Mouse (Mus musculus) liver, embryonic 13.5 days (tissue): ENCODE data around the gene Smg6. TPM values are rescaled to one million over a fixed set of nuclear protein-coding genes. Genes with fewer than 3 reads are reported as not detected.

ENCODE experiments used
- ATAC-seq: fragments of 200-750 bp; cut with Nextera tagmentation; 2 replicates; pipeline ENCODE4 v1.8.0; 2017; ENCODE audit warnings: low read depth, mild to moderate bottlenecking, moderate number of reproducible peaks, moderate library complexity
- DNase-seq: peaks from one replicate; pipeline ENCODE4 v3.0.0; 2022
- H3K27ac ChIP-seq: fragments of 300-500 bp; sonication (generic); 2 replicates; pipeline ENCODE4 v1.5.1; 2015; ENCODE audit warnings: moderate library complexity, mild to moderate bottlenecking, inconsistent platforms
- H3K27me3 ChIP-seq: fragments of 300-500 bp; sonication (generic); 2 replicates; pipeline ENCODE4 v1.6.1; 2015; ENCODE audit warnings: mild to moderate bottlenecking, inconsistent platforms
- H3K36me3 ChIP-seq: fragments of 300-500 bp; sonication (generic); 2 replicates; pipeline ENCODE4 v1.6.1; 2015; ENCODE audit warnings: mild to moderate bottlenecking, inconsistent platforms
- H3K4me1 ChIP-seq: fragments of 300-500 bp; sonication (generic); replicated peaks from 2 replicates; pipeline ENCODE4 v1.6.1; 2015; ENCODE audit warnings: inconsistent platforms
- H3K4me2 ChIP-seq: fragments of 300-500 bp; sonication (generic); 2 replicates; pipeline ENCODE4 v1.6.1; 2015; ENCODE audit warnings: inconsistent platforms, mild to moderate bottlenecking, moderate library complexity
- H3K4me3 ChIP-seq: fragments of 300-500 bp; sonication (generic); replicated peaks from 2 replicates; pipeline ENCODE4 v1.5.1; 2015; ENCODE audit warnings: mild to moderate bottlenecking, inconsistent platforms
- H3K9ac ChIP-seq: fragments of 300-500 bp; sonication (generic); 2 replicates; pipeline ENCODE4 v1.6.1; 2015; ENCODE audit warnings: mild to moderate bottlenecking, inconsistent platforms
- H3K9me3 ChIP-seq: fragments of 300-500 bp; sonication (generic); replicated peaks from 2 replicates; pipeline ENCODE4 v1.6.1; 2016; ENCODE audit warnings: inconsistent platforms
- WGBS: fragments of 180-500 bp; shearing (Covaris S2); methylation state at CpG from one replicate; pipeline ENCODE4 v1.1.7; 2015; ENCODE audit not compliant: insufficient replicate concordance; 5-methylcytosine and 5-hydroxymethylcytosine counted together
- polyA plus RNA-seq: library from polyadenylated mRNA; unstranded; fragments of >200 nt; fragmentation: Nextera tagmentation; extraction: Ambion mirVana; gene quantifications from 2 replicates; pipeline ENCODE4 v1.2.1, GENCODE M21; 2015

Gene Smg6
- polyA plus RNA-seq: 4.4 and 5.5 TPM in 2 replicates

DNA sequence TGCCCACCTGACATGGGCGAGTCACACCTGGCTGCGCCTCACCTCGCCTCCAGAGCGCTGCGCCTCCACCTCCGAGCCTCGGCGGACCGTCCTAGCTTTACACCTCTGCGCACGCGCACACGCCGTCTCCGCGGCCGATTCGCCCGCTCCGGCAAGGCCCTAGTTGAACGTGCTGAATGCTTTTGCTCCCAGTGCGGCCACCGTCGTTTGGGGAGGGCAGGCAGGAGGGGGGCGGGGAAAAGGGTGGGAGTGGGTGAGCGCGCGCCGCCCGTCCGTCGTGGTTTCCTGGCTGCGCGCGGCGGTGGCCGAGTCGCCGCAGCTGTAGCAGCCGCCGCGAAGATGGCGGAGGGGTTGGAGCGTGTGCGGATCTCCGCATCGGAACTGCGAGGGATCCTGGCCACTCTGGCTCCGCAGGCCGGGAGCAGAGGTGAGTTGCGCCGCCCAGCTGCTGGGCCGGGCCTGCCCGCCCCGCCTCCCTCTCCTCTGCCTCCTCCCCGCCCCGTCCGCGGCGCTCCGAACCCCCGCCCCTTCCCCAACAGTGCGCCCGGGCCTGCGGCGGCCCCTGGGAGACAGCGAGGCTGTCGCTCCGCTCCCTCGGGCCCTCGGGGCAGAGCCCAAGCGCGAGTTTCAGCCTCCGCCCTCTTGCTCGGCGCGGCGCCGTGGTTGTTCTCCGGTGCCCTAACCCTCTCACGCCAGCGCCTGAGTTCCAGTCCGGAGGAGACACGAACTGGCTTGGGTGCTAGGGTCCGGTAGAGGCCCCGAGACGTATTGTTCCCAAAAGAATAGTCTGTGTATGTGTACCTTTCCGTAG, at the start of gene Smg6, which contains the start of gene Srr:
Gene Smg6, plus strand, starts transcription at position 247 of the 811 bp plus-strand sequence.
Gene Srr, minus strand, starts transcription at position 372 of the 811 bp plus-strand sequence.
- H3K9me3 ChIP-seq: no peaks in the 10 kb centered on the region
- H3K4me1 ChIP-seq: peaks cover 30% of the 10 kb centered on the region
- H3K36me3 ChIP-seq: peaks cover 13% of the 10 kb centered on the region
- H3K9ac ChIP-seq: peak within 1 kb of the TSS; percentile 95
- under 1% methylated on average over 56 of the region's 88 CpGs for WGBS
- H3K4me2 ChIP-seq: peak within 1 kb of the TSS; percentile 72
- no peaks in the 10 kb centered on the region for H3K27me3 ChIP-seq
- ATAC-seq (peak; percentile 93), DNase-seq (peak; percentile 89)
- H3K4me3 ChIP-seq: peak within 1 kb of the TSS; percentile 87
- peak within 1 kb of the TSS; percentile 97 for H3K27ac ChIP-seq

DNA sequence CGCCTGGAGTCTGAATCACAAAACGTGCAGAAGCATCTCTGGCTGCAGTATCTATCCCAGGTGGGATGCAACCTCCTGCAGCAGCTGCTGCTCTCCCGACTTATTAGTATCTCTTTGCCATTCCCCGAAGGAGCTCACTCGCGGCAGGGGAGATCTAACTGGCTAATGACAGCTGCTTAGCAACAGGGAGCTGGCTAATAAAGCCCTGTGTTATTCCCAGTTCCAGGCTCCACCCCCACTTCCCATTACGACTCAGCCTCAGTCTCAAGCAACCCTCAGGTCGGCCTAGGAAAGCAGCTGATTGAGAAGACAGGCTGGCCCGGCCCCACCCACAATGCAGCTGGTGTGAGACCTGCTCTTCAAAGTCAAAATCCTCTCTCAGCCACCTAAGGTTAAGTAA, 48.8 kb upstream of the Smg6 start:
- no peak for DNase-seq
- ATAC-seq: no peak
- no peak overlapping the region for H3K9ac ChIP-seq
- no peaks in the 10 kb centered on the region for H3K9me3 ChIP-seq
- no peak overlapping the region for H3K4me2 ChIP-seq
- H3K4me1 ChIP-seq: peaks cover 17% of the 10 kb centered on the region
- H3K4me3 ChIP-seq: no peak overlapping the region
- 20% methylated on average over 9 of the region's 9 CpGs for WGBS
- H3K27ac ChIP-seq: no peak overlapping the region
- H3K36me3 ChIP-seq: no peaks in the 10 kb centered on the region
- no peaks in the 10 kb centered on the region for H3K27me3 ChIP-seq

DNA sequence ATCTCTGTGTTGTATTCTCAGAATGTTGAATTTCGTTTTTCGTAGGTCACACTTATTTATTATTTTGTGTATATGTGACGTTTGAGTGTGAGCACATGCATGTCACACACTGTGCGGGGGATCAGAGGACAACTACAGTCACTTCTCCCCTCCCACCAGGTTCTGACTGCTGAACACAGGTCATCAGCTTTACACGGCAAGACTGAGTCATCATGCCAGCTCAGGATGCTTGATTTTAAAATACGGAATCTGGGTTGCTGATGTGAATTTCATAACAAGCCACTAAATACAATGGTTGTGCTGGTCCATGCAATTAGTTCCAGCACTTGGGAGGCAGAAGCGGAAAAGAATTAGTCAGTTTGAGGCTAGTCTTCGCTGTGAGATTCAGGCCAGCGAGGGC, 44.6 kb upstream of the Smg6 start:
- H3K4me1 ChIP-seq: peaks cover 13% of the 10 kb centered on the region
- H3K4me2 ChIP-seq: no peak overlapping the region
- H3K4me3 ChIP-seq: no peak overlapping the region
- WGBS: 78% methylated on average over 9 of the region's 9 CpGs
- no peaks in the 10 kb centered on the region for H3K9me3 ChIP-seq
- H3K27me3 ChIP-seq: no peaks in the 10 kb centered on the region
- H3K36me3 ChIP-seq: peaks cover 9% of the 10 kb centered on the region; the same call in 1 of the 2 replicates
- H3K27ac ChIP-seq: no peak overlapping the region
- H3K9ac ChIP-seq: no peak overlapping the region
- ATAC-seq: no peak
- no peak for DNase-seq

DNA sequence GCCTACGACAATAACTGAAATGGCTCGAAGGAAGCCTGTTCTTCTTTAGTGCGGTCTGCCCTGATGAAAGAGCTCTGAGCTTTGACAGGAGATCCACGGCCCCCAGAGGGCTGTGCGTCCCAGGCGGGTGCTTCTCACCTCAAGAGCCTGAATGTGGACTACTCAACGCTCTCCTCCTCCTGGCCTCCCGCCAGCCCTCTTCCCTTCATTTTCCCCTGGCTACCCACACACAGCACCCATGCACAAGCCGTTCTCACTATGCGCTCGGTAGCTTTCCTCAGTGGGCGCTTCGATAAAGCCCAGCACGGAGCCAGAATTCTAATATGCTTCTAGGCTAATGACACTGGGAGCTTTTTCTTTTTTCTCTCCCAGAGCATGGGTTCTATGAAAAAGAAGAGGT, 43.6 kb upstream of the Smg6 start:
- no peak for ATAC-seq
- Histone ChIP-seq H3K4me3 (no peak overlapping the region), H3K9me3 (no peaks in the 10 kb centered on the region), H3K4me2 (no peak overlapping the region), H3K4me1 (peaks cover 8% of the 10 kb centered on the region), H3K27me3 (no peaks in the 10 kb centered on the region), H3K36me3 (peaks cover 9% of the 10 kb centered on the region; the same call in 1 of the 2 replicates), H3K27ac (no peak overlapping the region), H3K9ac (no peak overlapping the region)
- 79% methylated on average over 14 of the region's 14 CpGs for WGBS
- DNase-seq: no peak

DNA sequence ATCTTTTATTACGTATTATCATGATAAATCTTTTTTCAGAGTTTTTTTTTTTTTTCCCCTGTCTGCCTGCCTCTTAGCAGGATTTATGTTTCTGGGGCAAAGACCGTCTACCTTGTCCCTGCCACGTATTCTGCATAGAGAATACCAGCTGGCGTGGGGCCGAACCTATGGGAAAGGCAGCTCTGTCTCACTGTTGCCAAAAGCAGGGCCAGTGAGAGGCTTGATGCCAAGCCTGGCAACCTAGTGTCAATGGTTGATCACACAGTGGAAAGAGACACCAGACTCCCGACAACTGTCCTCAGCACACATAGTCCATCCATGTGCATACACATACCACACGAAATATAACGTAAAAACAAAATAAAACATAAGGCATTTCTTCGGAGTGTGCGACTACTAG, 42.5 kb upstream of the Smg6 start:
- Histone ChIP-seq H3K4me2 (no peak overlapping the region), H3K36me3 (peaks cover 9% of the 10 kb centered on the region; the same call in 1 of the 2 replicates), H3K4me1 (peaks cover 8% of the 10 kb centered on the region), H3K27me3 (no peaks in the 10 kb centered on the region), H3K9ac (no peak overlapping the region), H3K9me3 (no peaks in the 10 kb centered on the region), H3K27ac (no peak overlapping the region), H3K4me3 (no peak overlapping the region)
- DNase-seq (no peak), ATAC-seq (no peak)
- 88% methylated on average over 10 of the region's 10 CpGs for WGBS

DNA sequence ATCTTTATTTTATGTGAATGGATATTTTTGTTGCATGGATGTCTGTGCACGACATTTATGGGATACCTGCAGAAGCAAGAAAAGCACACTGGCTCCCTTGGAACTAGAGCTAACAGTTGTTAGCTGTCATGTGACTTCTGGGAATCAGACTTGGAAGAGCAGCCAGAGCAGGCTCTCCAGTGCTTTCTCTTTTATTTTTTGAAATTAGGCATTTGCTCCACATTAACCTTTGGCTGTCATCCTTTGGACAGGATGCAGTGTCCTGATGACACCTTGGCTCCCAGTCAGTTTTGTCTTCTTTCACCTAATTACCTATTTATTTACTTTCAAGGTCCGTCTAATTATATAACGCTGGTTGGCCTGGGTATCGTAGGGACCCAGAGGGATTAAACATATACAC, 31.0 kb upstream of the Smg6 start:
- no peak overlapping the region for H3K27ac ChIP-seq
- no peak overlapping the region for H3K4me3 ChIP-seq
- DNase-seq: no peak
- WGBS: 88% methylated on average over 4 of the region's 4 CpGs
- H3K4me2 ChIP-seq: no peak overlapping the region
- ATAC-seq: no peak
- H3K36me3 ChIP-seq: peaks cover 4% of the 10 kb centered on the region
- H3K4me1 ChIP-seq: peaks cover 30% of the 10 kb centered on the region
- no peaks in the 10 kb centered on the region for H3K9me3 ChIP-seq
- no peak overlapping the region for H3K9ac ChIP-seq
- H3K27me3 ChIP-seq: no peaks in the 10 kb centered on the region

DNA sequence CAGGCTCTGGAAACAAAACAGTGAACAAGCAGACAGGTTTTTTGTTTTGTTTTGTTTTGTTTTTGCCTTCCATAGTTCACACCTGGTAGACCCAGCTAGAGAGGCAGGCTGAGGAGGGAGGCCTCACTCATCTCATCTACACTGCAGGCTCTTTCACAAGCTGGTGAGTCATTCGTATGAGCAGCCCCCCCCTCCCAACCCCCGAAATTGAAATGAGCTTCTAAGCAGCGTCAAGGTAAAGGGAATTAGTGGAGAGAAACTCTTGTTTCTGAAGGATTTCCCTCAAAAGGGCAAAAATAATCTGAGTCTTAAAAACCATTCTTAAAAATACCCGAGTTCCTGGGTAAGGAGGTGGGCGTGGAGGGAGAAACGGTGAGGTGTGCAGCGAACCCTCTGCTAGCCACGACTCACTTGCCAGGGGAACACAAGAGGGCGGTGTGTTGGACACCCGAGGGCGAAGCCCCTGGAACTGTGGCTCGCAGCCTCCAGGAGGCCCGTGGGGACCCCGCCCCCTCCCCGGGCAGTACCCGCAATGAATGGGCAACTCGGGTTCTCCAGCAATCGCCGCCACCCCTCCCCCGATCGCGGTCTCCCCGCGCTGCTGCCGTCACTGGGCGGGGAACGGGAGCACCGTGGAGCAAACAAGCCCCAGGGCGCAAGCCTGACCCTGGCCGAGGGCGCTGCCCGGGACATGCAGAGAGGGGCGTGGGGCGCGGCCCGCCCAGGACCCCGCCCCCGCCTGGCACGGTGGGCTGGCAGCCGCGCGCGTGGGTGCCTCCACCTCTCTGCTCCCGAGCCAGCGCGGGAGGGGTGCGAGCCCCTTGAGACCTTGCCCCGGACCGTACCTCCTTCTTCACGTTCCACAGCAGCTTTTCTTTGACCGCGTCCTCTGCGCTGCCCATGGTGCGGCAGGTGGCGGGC, 29.4 kb upstream of the Smg6 start:
- Histone ChIP-seq H3K36me3 (peaks cover 20% of the 10 kb centered on the region), H3K9ac (peak overlapping the region; percentile 87), H3K4me1 (peaks cover 46% of the 10 kb centered on the region), H3K27me3 (no peaks in the 10 kb centered on the region), H3K9me3 (no peaks in the 10 kb centered on the region), H3K4me3 (peak overlapping the region; percentile 85), H3K27ac (peak overlapping the region; percentile 83), H3K4me2 (peak overlapping the region; percentile 99)
- DNase-seq: peak; percentile 57
- ATAC-seq: peak; percentile 63
- 2% methylated on average over 45 of the region's 55 CpGs for WGBS

DNA sequence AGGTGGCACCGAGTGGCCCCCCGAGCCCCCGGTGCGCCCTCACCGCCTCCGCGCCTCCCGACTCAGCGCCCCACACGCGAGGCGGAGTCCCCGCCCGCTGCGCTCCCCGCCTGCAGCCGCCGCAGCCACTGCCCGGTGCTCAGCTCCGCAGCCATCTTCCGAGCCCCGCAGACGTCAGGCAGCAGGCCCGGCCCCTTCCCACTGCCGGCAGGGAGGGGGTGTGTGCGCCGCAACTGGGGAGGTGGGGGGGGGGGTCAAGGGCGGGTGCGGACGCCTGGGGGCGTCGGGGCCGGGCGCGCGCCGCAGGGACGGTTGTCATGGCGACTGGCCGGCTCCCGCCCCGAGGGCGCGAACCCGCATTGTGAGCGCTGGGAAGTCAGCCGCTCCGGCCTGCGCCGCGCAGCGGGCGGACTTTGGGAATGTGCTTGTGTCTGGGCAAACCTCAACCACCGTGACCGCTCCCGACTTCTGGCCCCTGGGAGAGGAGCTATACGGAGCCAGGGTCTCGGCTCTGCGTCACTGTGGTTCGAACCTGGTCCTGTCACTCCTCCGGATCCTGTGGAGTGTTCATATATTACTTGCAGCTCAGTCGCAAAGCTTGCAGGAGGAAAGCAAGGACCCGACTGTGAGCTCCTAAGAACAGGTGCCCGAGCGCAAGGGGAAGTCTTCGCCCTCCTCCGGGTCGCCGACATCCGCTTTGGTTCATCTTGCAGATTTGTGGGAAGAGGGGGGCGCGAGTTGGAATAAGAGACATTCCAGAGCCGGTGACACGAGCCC, 28.5 kb upstream of the Smg6 start, which contains the start of gene Sgsm2:
Gene Sgsm2, minus strand, starts transcription at position 160 of the 777 bp plus-strand sequence.
- Histone ChIP-seq H3K9ac (peak within 1 kb of the TSS; percentile 87), H3K4me3 (peak within 1 kb of the TSS; percentile 85), H3K27me3 (no peaks in the 10 kb centered on the region), H3K4me2 (peak within 1 kb of the TSS; percentile 99), H3K4me1 (peaks cover 54% of the 10 kb centered on the region), H3K36me3 (peaks cover 29% of the 10 kb centered on the region), H3K9me3 (no peaks in the 10 kb centered on the region), H3K27ac (peak within 1 kb of the TSS; percentile 83)
- ATAC-seq: peak; percentile 59
- WGBS: under 1% methylated on average over 65 of the region's 74 CpGs
- peak; percentile 59 for DNase-seq

DNA sequence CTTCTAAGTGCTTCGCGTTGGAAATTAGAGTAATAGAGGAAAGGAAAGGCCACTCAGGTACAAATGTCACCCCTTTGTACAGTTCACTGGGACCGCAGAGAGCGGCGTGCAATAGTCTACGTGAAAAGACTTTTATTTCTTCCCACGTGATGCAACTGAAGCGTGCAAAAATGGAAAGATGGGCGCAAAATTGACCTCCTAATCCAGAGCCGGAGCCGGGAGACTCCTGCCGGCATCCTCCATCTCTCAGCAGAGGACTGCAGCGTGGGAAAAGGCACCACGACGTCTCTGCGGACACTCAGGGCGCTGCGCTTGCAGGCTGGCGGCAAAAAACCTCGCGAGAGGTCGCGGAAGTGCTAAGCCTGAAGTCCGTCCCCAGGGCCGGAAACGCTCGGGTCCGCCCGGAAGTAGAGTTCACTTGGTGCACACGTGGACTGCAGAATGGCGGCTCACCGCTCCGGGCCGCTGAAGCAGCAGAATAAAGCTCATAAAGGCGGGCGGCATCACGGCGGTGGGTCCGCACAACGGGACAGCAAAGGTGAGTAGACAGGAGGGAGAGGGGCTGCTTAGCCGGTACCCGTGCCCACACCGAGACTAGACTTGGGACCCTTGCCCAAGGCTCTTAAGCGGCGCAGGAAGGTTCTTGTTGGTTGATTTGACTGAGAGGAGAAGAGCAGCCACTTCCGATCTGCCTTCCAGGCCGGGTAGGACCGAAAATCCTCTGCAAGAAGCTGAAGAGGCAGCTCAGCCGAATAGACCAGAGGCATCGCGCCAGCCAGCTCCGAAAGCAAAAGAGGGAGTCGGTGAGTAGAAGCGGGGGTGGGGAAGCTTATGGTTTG, 27.7 kb upstream of the Smg6 start, which contains the start of gene Tsr1:
Gene Tsr1, plus strand, starts transcription at position 394 of the 839 bp plus-strand sequence.
- ATAC-seq: peak; percentile 80
- Histone ChIP-seq H3K27me3 (no peaks in the 10 kb centered on the region), H3K9ac (peak within 1 kb of the TSS; percentile 87), H3K4me2 (peak within 1 kb of the TSS; percentile 99), H3K9me3 (no peaks in the 10 kb centered on the region), H3K36me3 (peaks cover 36% of the 10 kb centered on the region), H3K27ac (peak within 1 kb of the TSS; percentile 83), H3K4me3 (peak within 1 kb of the TSS; percentile 85), H3K4me1 (peaks cover 54% of the 10 kb centered on the region)
- under 1% methylated on average over 54 of the region's 54 CpGs for WGBS
- peak; percentile 84 for DNase-seq

DNA sequence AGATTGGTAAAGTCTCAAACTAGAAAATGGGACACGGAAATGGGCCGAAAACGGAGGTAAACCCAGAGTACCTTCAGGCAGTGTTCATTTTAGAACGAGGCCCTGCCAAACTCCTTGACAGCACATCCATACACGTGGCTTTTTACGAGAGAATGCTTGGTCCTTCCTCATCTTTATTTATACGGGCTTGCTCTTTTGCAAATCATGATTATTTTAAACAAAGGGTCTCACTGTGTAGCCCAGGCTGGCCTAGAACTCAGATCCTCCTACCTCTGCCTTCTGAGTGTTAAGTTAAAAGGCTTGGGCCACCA, 27.2 kb upstream of the Smg6 start:
- DNase-seq: no peak
- H3K4me2 ChIP-seq: peak overlapping the region; percentile 99
- WGBS: under 1% methylated on average over 7 of the region's 7 CpGs
- peak overlapping the region; percentile 83 for H3K27ac ChIP-seq
- H3K9me3 ChIP-seq: no peaks in the 10 kb centered on the region
- H3K9ac ChIP-seq: peak overlapping the region; percentile 87
- peaks cover 41% of the 10 kb centered on the region for H3K36me3 ChIP-seq
- ATAC-seq: no peak
- peak overlapping the region; percentile 85 for H3K4me3 ChIP-seq
- H3K27me3 ChIP-seq: no peaks in the 10 kb centered on the region
- peaks cover 54% of the 10 kb centered on the region for H3K4me1 ChIP-seq
